11 mouse cellular contexts compared by ENCODE assay signal in genomic region chr13:93062860-93063636, GRCm38 (mm10).
DNase-seq lines count a peak whose midpoint lies in the region; ATAC-seq and TF ChIP-seq lines count a peak whose summit lies in the region.
"Had no signal": no experiment of that assay in that cellular context is flagged by ENCODE, and none has a peak within 500 bp of the region (broad histone marks: within the 10 kb centered on the region; RNA-seq: fewer than 3 reads in every experiment).

No protein-coding gene starts in this region.

- H3K4me2 ChIP-seq in hindbrain, embryonic 13.5 days: no peak overlapping the region
- H3K4me2 ChIP-seq in hindbrain, embryonic 12.5 days (replicated peaks): no peak overlapping the region
- no peak overlapping the region for H3K4me2 ChIP-seq in stomach, postnatal 0 days (replicated peaks; ENCODE audit: low read depth)
- H3K4me2 ChIP-seq: embryonic facial prominence, embryonic 12.5 days; limb, embryonic 12.5 days had no signal

- H3K27me3 ChIP-seq in hindbrain, embryonic 13.5 days: no peaks in the 10 kb centered on the region
- no peaks in the 10 kb centered on the region for H3K27me3 ChIP-seq in hindbrain, embryonic 12.5 days
- H3K27me3 ChIP-seq in stomach, postnatal 0 days (ENCODE audit: control insufficient read depth, insufficient read depth, low read length): no peaks in the 10 kb centered on the region
- H3K27me3 ChIP-seq: CH12.LX; embryonic facial prominence, embryonic 12.5 days; limb, embryonic 12.5 days had no signal

- no peak overlapping the region for H3K9ac ChIP-seq in hindbrain, embryonic 13.5 days
- H3K9ac ChIP-seq in hindbrain, embryonic 12.5 days: no peak overlapping the region
- H3K9ac ChIP-seq in stomach, postnatal 0 days (ENCODE audit: low read length): no peak overlapping the region
- H3K9ac ChIP-seq: embryonic facial prominence, embryonic 12.5 days; limb, embryonic 12.5 days had no signal

- peak overlapping the region; percentile 67 for H3K27ac ChIP-seq in hindbrain, embryonic 13.5 days
- H3K27ac ChIP-seq in hindbrain, embryonic 12.5 days: no peak overlapping the region
- H3K27ac ChIP-seq in stomach, postnatal 0 days (replicated peaks): no peak overlapping the region
- H3K27ac ChIP-seq: embryonic facial prominence, embryonic 12.5 days; limb, embryonic 12.5 days had no signal

- peak; percentile 80 for ATAC-seq in hindbrain, embryonic 13.5 days (ENCODE audit: low FRiP score)
- no peak; the same call in 1 of the 2 replicates for ATAC-seq in hindbrain, embryonic 12.5 days (ENCODE audit: low FRiP score)
- ATAC-seq in stomach, postnatal 0 days (ENCODE audit: low FRiP score, low TSS enrichment): peak; percentile 82; the same call in 1 of the 2 replicates

- H3K36me3 ChIP-seq in hindbrain, embryonic 13.5 days: no peaks in the 10 kb centered on the region
- no peaks in the 10 kb centered on the region for H3K36me3 ChIP-seq in hindbrain, embryonic 12.5 days
- H3K36me3 ChIP-seq in stomach, postnatal 0 days (ENCODE audit: control insufficient read depth, insufficient read depth, low read length): no peaks in the 10 kb centered on the region
- H3K36me3 ChIP-seq: embryonic facial prominence, embryonic 12.5 days; limb, embryonic 12.5 days had no signal

- H3K4me1 ChIP-seq in hindbrain, embryonic 13.5 days (replicated peaks): peaks cover 4% of the 10 kb centered on the region
- no peaks in the 10 kb centered on the region for H3K4me1 ChIP-seq in hindbrain, embryonic 12.5 days
- H3K4me1 ChIP-seq in stomach, postnatal 0 days (replicated peaks; ENCODE audit: control insufficient read depth, insufficient read depth): no peaks in the 10 kb centered on the region
- H3K4me1 ChIP-seq: embryonic facial prominence, embryonic 12.5 days; limb, embryonic 12.5 days had no signal

- H3K9me3 ChIP-seq in hindbrain, embryonic 13.5 days: no peaks in the 10 kb centered on the region
- H3K9me3 ChIP-seq in hindbrain, embryonic 12.5 days (replicated peaks): no peaks in the 10 kb centered on the region
- H3K9me3 ChIP-seq in stomach, postnatal 0 days (ENCODE audit: control insufficient read depth, low read length): no peaks in the 10 kb centered on the region
- H3K9me3 ChIP-seq: embryonic facial prominence, embryonic 12.5 days; limb, embryonic 12.5 days had no signal

- 55% methylated on average over 13 of the region's 13 CpGs for WGBS in hindbrain, embryonic 13.5 days
- 70% methylated on average over 13 of the region's 13 CpGs for WGBS in hindbrain, embryonic 12.5 days
- WGBS in stomach, postnatal 0 days: 51% methylated on average over 13 of the region's 13 CpGs

- DNase-seq in adrenal gland, adult 18-20 months (ENCODE audit: low spot score in 2 of 2): peak; percentile 80 to 81
- peak; percentile 42 for DNase-seq in fibroblast of lung, adult 2 months (ENCODE audit: low read depth)
- DNase-seq in heart, postnatal 4 days: peak; percentile 91
- DNase-seq in lung, postnatal 14 days: peak; percentile 64
- peak; percentile 90 for DNase-seq in stomach, postnatal 0 days (ENCODE audit: low spot score)
- no peak for DNase-seq in thymus, postnatal 4 days

- no peak overlapping the region for H3K4me3 ChIP-seq in hindbrain, embryonic 13.5 days
- no peak overlapping the region for H3K4me3 ChIP-seq in hindbrain, embryonic 12.5 days
- H3K4me3 ChIP-seq in stomach, postnatal 0 days (ENCODE audit: low read depth, low read length): no peak overlapping the region
- H3K4me3 ChIP-seq: embryonic facial prominence, embryonic 12.5 days; limb, embryonic 12.5 days had no signal

- no peak for TF ChIP-seq CTCF in stomach, postnatal 0 days (IDR thresholded peaks at IDR 0.05; ENCODE audit: low read depth)

- no peak for TF ChIP-seq EP300 in stomach, postnatal 0 days (optimal IDR thresholded peaks at IDR 0.05)
